Mouse (Mus musculus): ENCODE measurements around the gene Fam160b1. TPM values are rescaled to one million over a fixed set of nuclear protein-coding genes. Genes with fewer than 3 reads are reported as not detected.
A peak's percentile ranks its signal among the peaks of the same experiment; 100 is the strongest.

The Fam160b1 gene
- polyA plus RNA-seq, 1 experiment from 2014 or later: 14.1 TPM

DNA sequence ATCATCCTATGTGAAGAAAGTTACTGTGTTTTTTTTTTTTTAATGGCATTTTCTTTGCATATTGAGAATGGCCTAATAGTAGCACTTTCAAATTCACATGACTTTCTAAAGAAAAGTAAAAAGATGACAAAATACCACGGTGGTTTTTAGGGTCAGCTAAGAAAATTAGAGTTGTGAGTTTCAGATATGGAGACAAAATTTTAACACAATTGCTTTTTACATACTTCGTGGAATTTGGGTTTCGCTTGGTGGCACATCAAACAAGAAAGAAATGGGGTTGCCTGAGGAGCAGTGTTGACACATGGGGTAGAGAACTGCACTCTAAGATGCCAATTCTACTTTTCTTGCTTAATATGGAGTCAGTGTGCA is 1.4 kb downstream of the Fam160b1 start:
- H3K27ac ChIP-seq (ENCODE audit: low read depth, low read length): peak overlapping the region; percentile 89
- WGBS: 22% methylated on average over 3 of the region's 3 CpGs
- H3K9me3 ChIP-seq (ENCODE audit: control insufficient read depth, low read length): no peaks in the 10 kb centered on the region
- H3K4me2 ChIP-seq: peak overlapping the region; percentile 56
- H3K36me3 ChIP-seq (ENCODE audit: control insufficient read depth, insufficient read depth, low read length): no peaks in the 10 kb centered on the region
- H3K4me1 ChIP-seq (ENCODE audit: control insufficient read depth, insufficient read depth, low read length): peaks cover 38% of the 10 kb centered on the region
- ATAC-seq (ENCODE audit: low FRiP score) (no peak), DNase-seq (ENCODE audit: low spot score, missing footprints) (no peak)
- peak overlapping the region; percentile 78 for H3K4me3 ChIP-seq (ENCODE audit: low read depth, low read length)
- H3K27me3 ChIP-seq (ENCODE audit: control insufficient read depth, insufficient read depth, low read length): no peaks in the 10 kb centered on the region
- H3K9ac ChIP-seq (ENCODE audit: low read length): peak overlapping the region; percentile 97

DNA sequence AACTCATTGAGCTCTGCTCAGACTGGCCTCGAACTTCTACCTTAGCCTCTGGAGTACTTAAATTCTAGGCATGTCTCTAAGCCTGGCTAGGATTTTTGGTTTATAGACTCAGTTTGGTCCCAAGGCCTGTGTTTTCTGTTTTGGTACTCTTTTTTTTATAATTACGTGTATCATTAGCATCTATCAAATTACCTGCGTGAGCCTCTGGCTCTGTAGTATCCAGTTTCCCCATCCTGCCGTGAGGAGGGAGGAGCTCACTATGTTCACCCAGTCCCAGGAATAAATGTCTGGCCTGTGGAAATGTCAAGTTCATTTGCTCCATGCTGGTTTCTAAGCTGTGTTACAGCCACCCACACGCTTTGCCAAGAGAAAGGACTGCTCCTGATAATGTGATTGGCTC is 2.1 kb downstream of the Fam160b1 start:
- H3K27ac ChIP-seq (ENCODE audit: low read depth, low read length): no peak overlapping the region
- 58% methylated on average over 5 of the region's 5 CpGs for WGBS
- H3K4me1 ChIP-seq (ENCODE audit: control insufficient read depth, insufficient read depth, low read length): peaks cover 40% of the 10 kb centered on the region
- peak; percentile 88 for DNase-seq (ENCODE audit: low spot score, missing footprints)
- peak overlapping the region; percentile 56 for H3K4me2 ChIP-seq
- no peaks in the 10 kb centered on the region for H3K27me3 ChIP-seq (ENCODE audit: control insufficient read depth, insufficient read depth, low read length)
- H3K4me3 ChIP-seq (ENCODE audit: low read depth, low read length): peak overlapping the region; percentile 3
- no peaks in the 10 kb centered on the region for H3K9me3 ChIP-seq (ENCODE audit: control insufficient read depth, low read length)
- H3K9ac ChIP-seq (ENCODE audit: low read length): no peak overlapping the region
- ATAC-seq (ENCODE audit: low FRiP score): no peak
- H3K36me3 ChIP-seq (ENCODE audit: control insufficient read depth, insufficient read depth, low read length): no peaks in the 10 kb centered on the region

DNA sequence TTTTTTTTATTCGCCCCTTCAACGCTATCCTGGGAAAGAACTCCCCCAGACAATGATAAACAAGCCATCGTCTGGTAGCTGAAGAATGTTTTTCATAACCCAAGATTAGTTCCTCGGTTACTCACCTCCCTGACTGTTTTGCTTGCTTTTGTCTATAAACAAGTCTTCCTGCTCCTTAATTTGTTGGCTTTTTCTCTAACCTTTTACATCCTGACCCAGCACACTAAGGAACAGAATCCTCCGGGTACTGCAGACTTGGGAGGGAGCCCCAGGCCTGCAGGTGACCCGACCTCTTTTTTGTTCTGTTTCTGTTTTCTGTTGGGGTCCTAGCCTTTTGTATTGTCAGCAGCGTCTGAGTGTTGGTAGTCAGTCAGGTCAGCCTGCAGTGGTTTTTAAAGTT is 2.6 kb downstream of the Fam160b1 start:
- Histone ChIP-seq H3K9ac (ENCODE audit: low read length) (no peak overlapping the region), H3K4me3 (ENCODE audit: low read depth, low read length) (no peak overlapping the region; the same call in none of the 2 replicates), H3K4me1 (ENCODE audit: control insufficient read depth, insufficient read depth, low read length) (peaks cover 44% of the 10 kb centered on the region), H3K27me3 (ENCODE audit: control insufficient read depth, insufficient read depth, low read length) (no peaks in the 10 kb centered on the region), H3K9me3 (ENCODE audit: control insufficient read depth, low read length) (no peaks in the 10 kb centered on the region), H3K27ac (ENCODE audit: low read depth, low read length) (no peak overlapping the region), H3K4me2 (peak overlapping the region; percentile 56), H3K36me3 (ENCODE audit: control insufficient read depth, insufficient read depth, low read length) (no peaks in the 10 kb centered on the region)
- WGBS: 38% methylated on average over 7 of the region's 7 CpGs
- ATAC-seq (ENCODE audit: low FRiP score) (no peak), DNase-seq (ENCODE audit: low spot score, missing footprints) (no peak)

- H3K36me3 ChIP-seq (ENCODE audit: control insufficient read depth, insufficient read depth, low read length): 0 out of 2 replicates have a peak, but pooled peaks cover under 1% of the 10 kb centered on the region
- H3K27ac ChIP-seq (ENCODE audit: low read depth, low read length): no peak overlapping the region
- ATAC-seq (ENCODE audit: low FRiP score) (no peak), DNase-seq (ENCODE audit: low spot score, missing footprints) (no peak)
- H3K27me3 ChIP-seq (ENCODE audit: control insufficient read depth, insufficient read depth, low read length): no peaks in the 10 kb centered on the region
- H3K9me3 ChIP-seq (ENCODE audit: control insufficient read depth, low read length): no peaks in the 10 kb centered on the region
- no peak overlapping the region for H3K9ac ChIP-seq (ENCODE audit: low read length)
- 92% methylated on average over 7 of the region's 7 CpGs for WGBS
- H3K4me1 ChIP-seq (ENCODE audit: control insufficient read depth, insufficient read depth, low read length): peaks cover 44% of the 10 kb centered on the region
- H3K4me2 ChIP-seq: peak overlapping the region; percentile 56; the same call in 1 of the 2 replicates
- no peak overlapping the region; the same call in 1 of the 2 replicates for H3K4me3 ChIP-seq (ENCODE audit: low read depth, low read length)
Measured at GRCm38 (mm10) chr19:57363538-57363937, 3.1 kb downstream of the Fam160b1 start.

- H3K4me1 ChIP-seq (ENCODE audit: control insufficient read depth, insufficient read depth, low read length): peaks cover 39% of the 10 kb centered on the region
- no peaks in the 10 kb centered on the region for H3K27me3 ChIP-seq (ENCODE audit: control insufficient read depth, insufficient read depth, low read length)
- no peak overlapping the region for H3K4me3 ChIP-seq (ENCODE audit: low read depth, low read length)
- H3K4me2 ChIP-seq: no peak overlapping the region
- WGBS: 49% methylated on average over 10 of the region's 11 CpGs
- DNase-seq (ENCODE audit: low spot score, missing footprints) (no peak), ATAC-seq (ENCODE audit: low FRiP score) (no peak)
- no peaks in the 10 kb centered on the region for H3K9me3 ChIP-seq (ENCODE audit: control insufficient read depth, low read length)
- H3K36me3 ChIP-seq (ENCODE audit: control insufficient read depth, insufficient read depth, low read length): peaks cover 5% of the 10 kb centered on the region; the same call in 1 of the 2 replicates
- H3K27ac ChIP-seq (ENCODE audit: low read depth, low read length): no peak overlapping the region
- H3K9ac ChIP-seq (ENCODE audit: low read length): no peak overlapping the region
Measured at GRCm38 (mm10) chr19:57364942-57365673, 4.6 kb downstream of the Fam160b1 start.

- Histone ChIP-seq H3K4me3 (ENCODE audit: low read depth, low read length) (no peak overlapping the region), H3K36me3 (ENCODE audit: control insufficient read depth, insufficient read depth, low read length) (peaks cover 7% of the 10 kb centered on the region; the same call in 1 of the 2 replicates), H3K4me1 (ENCODE audit: control insufficient read depth, insufficient read depth, low read length) (peaks cover 39% of the 10 kb centered on the region), H3K9me3 (ENCODE audit: control insufficient read depth, low read length) (no peaks in the 10 kb centered on the region), H3K27me3 (ENCODE audit: control insufficient read depth, insufficient read depth, low read length) (no peaks in the 10 kb centered on the region), H3K9ac (ENCODE audit: low read length) (no peak overlapping the region), H3K27ac (ENCODE audit: low read depth, low read length) (no peak overlapping the region), H3K4me2 (no peak overlapping the region)
- no peak for ATAC-seq (ENCODE audit: low FRiP score)
- DNase-seq (ENCODE audit: low spot score, missing footprints): no peak
- WGBS: 67% methylated on average over 8 of the region's 8 CpGs
Measured at GRCm38 (mm10) chr19:57366007-57366406, 5.5 kb downstream of the Fam160b1 start.

DNA sequence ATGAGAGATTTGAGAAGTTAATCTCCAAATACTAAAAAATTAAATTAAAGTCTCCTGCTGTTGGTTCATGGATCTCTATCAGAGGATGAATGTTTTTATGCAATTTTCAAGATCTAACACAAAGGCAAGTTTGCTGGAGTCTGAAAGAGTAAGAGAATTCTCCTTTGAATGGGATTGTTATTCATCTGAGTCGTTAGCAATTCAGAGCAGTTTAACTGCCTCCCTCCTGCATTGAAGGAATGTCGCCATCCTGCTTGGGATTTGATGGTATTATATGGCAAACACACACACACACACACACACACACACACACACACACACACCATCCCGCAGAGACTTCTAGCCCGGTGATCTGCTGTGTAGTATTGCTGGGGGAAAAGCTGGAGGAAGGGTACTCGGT is 6.1 kb downstream of the Fam160b1 start:
- Histone ChIP-seq H3K4me2 (no peak overlapping the region), H3K36me3 (ENCODE audit: control insufficient read depth, insufficient read depth, low read length) (peaks cover 9% of the 10 kb centered on the region; the same call in 1 of the 2 replicates), H3K9me3 (ENCODE audit: control insufficient read depth, low read length) (no peaks in the 10 kb centered on the region), H3K4me3 (ENCODE audit: low read depth, low read length) (no peak overlapping the region), H3K4me1 (ENCODE audit: control insufficient read depth, insufficient read depth, low read length) (peaks cover 39% of the 10 kb centered on the region), H3K9ac (ENCODE audit: low read length) (no peak overlapping the region), H3K27ac (ENCODE audit: low read depth, low read length) (no peak overlapping the region), H3K27me3 (ENCODE audit: control insufficient read depth, insufficient read depth, low read length) (no peaks in the 10 kb centered on the region)
- no peak for DNase-seq (ENCODE audit: low spot score, missing footprints)
- 40% methylated on average over 5 of the region's 5 CpGs for WGBS
- ATAC-seq (ENCODE audit: low FRiP score): no peak

DNA sequence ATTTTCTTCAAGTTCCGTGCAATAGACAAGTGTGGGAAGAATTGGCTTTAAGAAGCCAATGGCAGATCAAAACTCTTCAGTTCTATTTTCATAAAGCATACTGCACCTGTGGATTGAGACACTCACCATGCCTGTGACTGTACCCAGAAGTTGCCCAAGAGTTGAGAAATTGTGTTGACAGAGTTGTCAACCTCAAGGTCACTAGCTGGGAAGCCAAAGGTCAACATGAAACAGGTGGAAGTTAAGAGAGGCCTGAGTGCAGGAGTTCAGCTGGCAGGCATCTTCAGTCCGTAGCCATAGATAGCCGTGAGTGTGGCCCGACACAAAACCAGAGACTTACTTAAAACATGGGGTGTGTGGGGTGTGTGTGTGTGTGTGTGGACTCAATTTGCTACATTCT is 6.7 kb downstream of the Fam160b1 start:
- H3K9ac ChIP-seq (ENCODE audit: low read length): no peak overlapping the region
- DNase-seq (ENCODE audit: low spot score, missing footprints) (no peak), ATAC-seq (ENCODE audit: low FRiP score) (no peak)
- H3K4me1 ChIP-seq (ENCODE audit: control insufficient read depth, insufficient read depth, low read length): peaks cover 39% of the 10 kb centered on the region
- no peaks in the 10 kb centered on the region for H3K27me3 ChIP-seq (ENCODE audit: control insufficient read depth, insufficient read depth, low read length)
- H3K27ac ChIP-seq (ENCODE audit: low read depth, low read length): no peak overlapping the region
- H3K36me3 ChIP-seq (ENCODE audit: control insufficient read depth, insufficient read depth, low read length): peaks cover 9% of the 10 kb centered on the region; the same call in 1 of the 2 replicates
- H3K4me3 ChIP-seq (ENCODE audit: low read depth, low read length): no peak overlapping the region
- no peaks in the 10 kb centered on the region for H3K9me3 ChIP-seq (ENCODE audit: control insufficient read depth, low read length)
- H3K4me2 ChIP-seq: no peak overlapping the region
- 84% methylated on average over 4 of the region's 4 CpGs for WGBS

DNA sequence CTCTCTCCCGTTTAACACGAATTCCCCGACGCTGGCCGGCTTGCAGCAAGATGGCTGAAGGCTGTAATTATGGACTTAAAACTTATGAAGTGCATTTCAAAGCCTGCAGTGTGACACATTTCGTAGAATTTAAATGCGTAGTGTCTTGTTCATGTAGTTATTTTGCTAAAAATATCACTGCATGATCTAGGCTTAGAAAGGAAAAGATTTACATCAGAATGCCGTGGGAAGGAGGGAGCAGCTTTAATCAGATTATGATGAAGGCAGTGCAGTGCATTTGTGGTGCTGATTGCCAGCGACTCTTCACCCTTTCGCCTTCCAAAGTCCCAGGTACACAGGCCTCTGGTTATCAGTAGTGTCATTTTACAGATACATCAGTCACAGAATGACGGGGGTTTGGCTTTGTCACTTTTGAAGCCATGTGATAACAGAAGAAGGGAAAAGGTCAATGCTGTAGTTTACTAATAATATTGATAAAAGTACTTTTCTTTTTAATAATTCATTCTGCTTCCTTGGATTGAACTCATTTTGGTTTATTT is 7.4 kb downstream of the Fam160b1 start:
- H3K27ac ChIP-seq (ENCODE audit: low read depth, low read length): no peak overlapping the region
- no peaks in the 10 kb centered on the region for H3K9me3 ChIP-seq (ENCODE audit: control insufficient read depth, low read length)
- H3K4me2 ChIP-seq: no peak overlapping the region
- H3K36me3 ChIP-seq (ENCODE audit: control insufficient read depth, insufficient read depth, low read length): peaks cover 16% of the 10 kb centered on the region; the same call in 1 of the 2 replicates
- H3K27me3 ChIP-seq (ENCODE audit: control insufficient read depth, insufficient read depth, low read length): no peaks in the 10 kb centered on the region
- H3K4me3 ChIP-seq (ENCODE audit: low read depth, low read length): no peak overlapping the region
- peaks cover 33% of the 10 kb centered on the region for H3K4me1 ChIP-seq (ENCODE audit: control insufficient read depth, insufficient read depth, low read length)
- ATAC-seq (ENCODE audit: low FRiP score) (no peak), DNase-seq (ENCODE audit: low spot score, missing footprints) (no peak)
- 76% methylated on average over 11 of the region's 11 CpGs for WGBS
- no peak overlapping the region for H3K9ac ChIP-seq (ENCODE audit: low read length)

Data from midbrain, embryonic 11.5 days (tissue).